Mouse (Mus musculus) liver, embryonic 14.5 days (tissue): ENCODE data around the gene Peli1.

Source experiments
- CTCF ChIP-seq: IDR thresholded peaks from 2 replicates; pipeline ENCODE4 v1.5.1; 2016; ENCODE audit warnings: antibody characterized with exemption, low read depth, control low read depth
- EP300 ChIP-seq: IDR thresholded peaks from 2 replicates; pipeline ENCODE4 v1.6.1; 2016; ENCODE audit warnings: antibody characterized with exemption, low read depth

DNA sequence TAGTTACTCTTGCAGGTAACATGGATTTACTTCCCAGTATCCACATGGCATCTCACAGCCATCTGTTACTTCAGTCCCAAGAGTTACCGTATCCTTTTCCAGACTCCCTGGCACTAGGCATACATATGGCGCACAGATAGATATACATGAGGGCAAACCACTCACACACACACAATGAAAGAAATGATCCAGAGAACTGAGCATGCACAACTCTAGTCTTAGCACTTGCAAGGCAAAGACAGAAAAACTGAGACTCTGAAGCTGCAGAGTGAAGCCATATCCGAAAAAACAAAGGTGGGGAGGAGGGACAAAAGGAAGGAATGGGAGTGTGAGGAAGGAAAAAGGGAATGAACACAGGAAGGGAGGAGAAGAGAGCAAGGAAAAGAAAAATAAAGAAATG is 27.8 kb upstream of the Peli1 start:
- TF ChIP-seq CTCF (no peak), EP300 (no peak)
